Mouse (Mus musculus) spleen, adult 2 months (tissue): ENCODE measurements at regions not wholly inside any gene's neighbourhood (a gene's known extent, or its start where the extent isn't known, plus 50 kb on each side); places are given as distances from the start of the nearest gene placed in this dataset.

Experiments used
- CTCF ChIP-seq: fragments of 200-500 bp; IDR thresholded peaks from 2 replicates; pipeline ENCODE4 v1.5.1; 2011; ENCODE audit warnings: mild to moderate bottlenecking, inconsistent platforms; ENCODE audit not compliant: insufficient read depth, insufficient read length, insufficient replicate concordance; ENCODE audit errors: extremely low read depth
- POLR2A ChIP-seq: fragments of 200-500 bp; IDR thresholded peaks from 2 replicates; pipeline ENCODE4 v1.6.1; 2011; ENCODE audit warnings: low read depth, low read length, inconsistent platforms

DNA sequence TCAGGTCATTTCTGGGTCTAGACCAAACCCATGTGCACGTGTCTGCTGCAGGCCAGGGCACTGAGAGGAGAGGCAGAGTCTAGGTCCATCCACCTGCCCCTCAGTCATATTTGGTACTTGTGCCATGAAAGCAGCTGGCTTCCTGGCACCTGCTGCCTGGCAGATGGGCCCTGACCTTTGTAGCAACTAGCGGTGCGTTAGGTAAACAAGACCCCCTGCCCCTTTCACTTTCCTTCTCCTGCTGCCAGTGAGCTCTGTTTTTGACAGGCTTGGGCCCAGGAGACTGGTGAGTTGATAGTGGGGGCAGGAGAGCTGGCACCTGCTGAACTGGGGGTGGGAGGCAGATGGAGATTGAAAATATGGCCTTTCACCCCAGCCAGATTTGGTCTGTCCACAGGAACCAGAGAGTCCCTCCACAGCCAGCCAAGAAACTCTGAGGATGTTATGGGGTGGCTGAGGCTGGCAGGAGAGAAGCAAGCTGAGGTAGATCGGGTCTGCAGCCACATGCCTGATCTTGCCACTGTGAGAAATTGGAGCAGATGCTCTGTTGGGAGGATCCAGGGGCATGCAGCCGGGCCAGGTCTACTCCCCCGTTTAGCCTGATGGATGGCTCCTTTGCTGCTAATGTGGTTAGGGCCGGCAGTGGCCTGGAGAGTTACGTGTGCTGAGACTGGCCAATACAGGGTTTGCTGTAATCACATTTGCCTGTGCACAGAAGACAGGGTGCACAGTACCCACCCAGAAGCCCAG, 316.6 kb upstream of the 4931429L15Rik start:
- TF ChIP-seq POLR2A (no peak), CTCF (no peak)
